Mouse (Mus musculus): ENCODE measurements around the gene Rnf141.

The Rnf141 gene

GRCm38 (mm10) chr7:110823995-110824953 is 20.0 kb downstream of the Rnf141 start:
- no peak for DNase-seq

- DNase-seq = no peak
Measured at GRCm38 (mm10) chr7:110823593-110823992, 20.7 kb downstream of the Rnf141 start.

GRCm38 (mm10) chr7:110823076-110823475 is 21.2 kb downstream of the Rnf141 start:
- no peak for DNase-seq

GRCm38 (mm10) chr7:110822055-110822454 is 22.2 kb downstream of the Rnf141 start:
- DNase-seq = no peak

- DNase-seq = peak; percentile 56 to 64
Measured at GRCm38 (mm10) chr7:110821653-110822052, 22.6 kb downstream of the Rnf141 start.

GRCm38 (mm10) chr7:110821068-110821467 is 23.2 kb downstream of the Rnf141 start:
- DNase-seq = no peak

- no peak for DNase-seq
Measured at GRCm38 (mm10) chr7:110818787-110819350, 25.4 kb downstream of the Rnf141 start.

GRCm38 (mm10) chr7:110818206-110818605 is 26.1 kb downstream of the Rnf141 start:
- peak in 1 of 2 experiments; percentile 27 for DNase-seq

GRCm38 (mm10) chr7:110816037-110816436 is 28.2 kb downstream of the Rnf141 start:
- DNase-seq = peak in 1 of 2 experiments; percentile 41

GRCm38 (mm10) chr7:110813983-110814382 is 30.3 kb downstream of the Rnf141 start:
- DNase-seq = no peak

- DNase-seq = no peak
Measured at GRCm38 (mm10) chr7:110811529-110811928, 32.7 kb downstream of the Rnf141 start.

GRCm38 (mm10) chr7:110810995-110811394 is 33.3 kb downstream of the Rnf141 start:
- DNase-seq = no peak

- DNase-seq = no peak
Measured at GRCm38 (mm10) chr7:110809585-110810557, 34.4 kb downstream of the Rnf141 start.

GRCm38 (mm10) chr7:110808962-110809361 is 35.3 kb downstream of the Rnf141 start:
- DNase-seq = no peak

- DNase-seq = no peak
Measured at GRCm38 (mm10) chr7:110807460-110808030, 36.7 kb downstream of the Rnf141 start.

- peak in 1 of 2 experiments; percentile 20 for DNase-seq
Measured at GRCm38 (mm10) chr7:110804266-110804665, 40.0 kb downstream of the Rnf141 start.

- DNase-seq = no peak
Measured at GRCm38 (mm10) chr7:110803131-110803530, 41.1 kb downstream of the Rnf141 start.

- DNase-seq = peak; percentile 82 to 89
Measured at GRCm38 (mm10) chr7:110801028-110801427, 43.2 kb downstream of the Rnf141 start.

- no peak for DNase-seq
Measured at GRCm38 (mm10) chr7:110797722-110798409, 46.4 kb downstream of the Rnf141 start.

GRCm38 (mm10) chr7:110796367-110797051 is 47.7 kb downstream of the Rnf141 start:
- DNase-seq = no peak

GRCm38 (mm10) chr7:110794722-110795121 is 49.5 kb downstream of the Rnf141 start:
- no peak for DNase-seq

Data from cerebellum, postnatal 36 days (tissue).